In the genomic region with DNA sequence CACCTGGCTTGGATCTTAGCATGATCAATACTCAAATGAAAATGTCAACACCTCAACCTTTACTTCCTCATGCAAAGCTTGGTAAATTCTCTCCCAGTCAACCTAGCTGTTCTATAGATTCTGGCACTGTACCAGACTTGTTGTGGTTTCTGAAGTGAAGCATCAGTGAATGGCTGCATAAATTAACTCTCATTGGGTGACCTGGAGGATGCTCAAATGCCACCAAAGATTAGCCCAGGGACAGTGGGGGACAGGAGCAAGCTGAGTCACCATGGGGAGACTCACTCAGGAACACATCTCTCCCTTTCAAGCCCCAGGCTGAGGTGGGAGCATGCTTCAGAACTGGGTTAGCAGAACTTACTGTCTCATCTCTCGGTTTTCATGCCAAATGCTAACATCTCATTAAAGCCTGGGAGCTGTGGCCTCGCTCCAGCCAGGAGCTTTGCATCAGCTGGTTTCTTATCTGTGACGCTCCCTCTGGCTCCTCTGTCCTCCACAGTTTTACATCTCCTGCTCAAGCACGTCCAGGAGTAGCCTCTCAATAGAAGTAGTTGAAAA, we compare ENCODE assay signal across 23 mouse cellular contexts.
DNase-seq lines count a peak whose midpoint lies in the region; TF ChIP-seq lines count a peak whose summit lies in the region.
"Had no signal": no experiment of that assay in that cellular context is flagged by ENCODE, and none has a peak within 500 bp of the region (broad histone marks: within the 10 kb centered on the region; RNA-seq: fewer than 3 reads in every experiment).

No protein-coding gene starts in this region.

- H3K27ac ChIP-seq in left cerebral cortex, adult 2 months: peak overlapping the region; percentile 29
- H3K27ac ChIP-seq in olfactory bulb, adult 2 months (ENCODE audit: insufficient read depth, low read depth, low read length): peak overlapping the region; percentile 17; the same call in 1 of the 2 replicates
- H3K27ac ChIP-seq: forebrain, embryonic 10.5 days; heart, adult 2 months; hindbrain, embryonic 14.5 days; layer of hippocampus, adult 2 months; limb, embryonic 12.5 days; macrophage; neural tube, embryonic 13.5 days; stomach, embryonic 15.5 days had no signal

- TF ChIP-seq CTCF in left cerebral cortex, adult 2 months (IDR thresholded peaks at IDR 0.05): no peak
- TF ChIP-seq CTCF in olfactory bulb, adult 2 months (IDR thresholded peaks at IDR 0.05; ENCODE audit: insufficient read depth, low read depth, low read length): no peak

- H3K4me1 ChIP-seq in olfactory bulb, adult 2 months (ENCODE audit: control insufficient read depth, insufficient read depth, low read length): peaks cover 46% of the 10 kb centered on the region

- DNase-seq in adrenal gland, adult 2 months: peak; percentile 69
- no peak for DNase-seq in adrenal gland, postnatal 25 days
- peak in 1 of 2 experiments; percentile 35 for DNase-seq in left cerebral cortex, adult 2 months (ENCODE audit: extremely low spot score in 1 of 2, low spot score in 2 of 2)
- no peak for DNase-seq in left cerebral cortex, postnatal 4 days
- DNase-seq in CD4-positive, CD25-positive, alpha-beta regulatory T cell, adult 2 months (ENCODE audit: low read depth, low spot score): peak; percentile 19
- no peak for DNase-seq in embryo, embryonic 10 days (ENCODE audit: low spot score)
- DNase-seq: cerebellum, adult 9-10 months; gastrocnemius, postnatal 25 days; heart, adult 2 months; heart, postnatal 4 days; liver, postnatal 0 days; right cerebral cortex, postnatal 25 days; thymus, adult 2 months; thymus, postnatal 4 days had no signal

- intact Hi-C loops in left cerebral cortex, adult 2 months (cut with DNase I): no loop called here
- intact Hi-C loops in left cerebral cortex, postnatal 4 days (cut with DNase I): no loop called here

- no peak for TF ChIP-seq POLR2A in olfactory bulb, adult 2 months (IDR thresholded peaks at IDR 0.05; ENCODE audit: insufficient read depth, low read depth, low read length)

- WGBS in olfactory bulb, adult 2 months: 48% methylated on average over 4 of the region's 4 CpGs

- no peak overlapping the region for H3K4me3 ChIP-seq in left cerebral cortex, adult 2 months
- no peak overlapping the region for H3K4me3 ChIP-seq in olfactory bulb, adult 2 months (ENCODE audit: insufficient read depth, low read depth, low read length)
- H3K4me3 ChIP-seq: forebrain, embryonic 10.5 days; heart, adult 2 months; layer of hippocampus, adult 2 months; limb, embryonic 12.5 days; myocyte; neural tube, embryonic 13.5 days; stomach, embryonic 15.5 days had no signal

Comparison
In these comparisons a context has a peak if more than half of its experiments do, and no peak if none do; other contexts are left out.
1. DNase-seq: peak in adrenal gland, adult 2 months (single experiment) and CD4-positive, CD25-positive, alpha-beta regulatory T cell, adult 2 months (single experiment); none in adrenal gland, postnatal 25 days (single experiment), left cerebral cortex, postnatal 4 days (single experiment) and embryo, embryonic 10 days (single experiment).